Mouse (Mus musculus): ENCODE data around the gene Gmnn. TPM values are rescaled to one million over a fixed set of nuclear protein-coding genes. Genes with fewer than 3 reads are reported as not detected.
A peak's percentile ranks its signal among the peaks of the same experiment; 100 is the strongest.

Gene Gmnn
- total RNA-seq, 2 experiments from 2014 or later, result 2.4 to 2.5 TPM

DNA sequence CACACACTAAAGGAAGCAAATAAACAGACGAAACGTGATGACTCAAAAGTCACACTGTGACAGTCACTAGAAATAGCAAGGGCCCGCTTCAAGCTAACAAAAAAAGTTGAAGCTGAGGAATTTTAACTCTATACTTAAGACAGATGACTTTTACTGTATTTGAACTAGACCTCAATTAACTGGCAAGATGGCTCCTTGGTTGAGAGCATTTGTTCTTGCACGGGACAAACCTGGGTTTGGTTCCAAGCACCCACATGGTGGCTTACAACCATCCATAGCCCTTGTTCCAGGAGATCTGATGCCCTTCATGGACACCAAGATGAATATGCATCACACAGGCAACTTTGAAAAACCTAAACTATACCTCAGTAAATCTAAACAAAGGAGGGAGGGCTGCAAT, 531 bp upstream of the Gmnn start:
- DNase-seq (ENCODE audit: low spot score in 2 of 2), result no peak

DNA sequence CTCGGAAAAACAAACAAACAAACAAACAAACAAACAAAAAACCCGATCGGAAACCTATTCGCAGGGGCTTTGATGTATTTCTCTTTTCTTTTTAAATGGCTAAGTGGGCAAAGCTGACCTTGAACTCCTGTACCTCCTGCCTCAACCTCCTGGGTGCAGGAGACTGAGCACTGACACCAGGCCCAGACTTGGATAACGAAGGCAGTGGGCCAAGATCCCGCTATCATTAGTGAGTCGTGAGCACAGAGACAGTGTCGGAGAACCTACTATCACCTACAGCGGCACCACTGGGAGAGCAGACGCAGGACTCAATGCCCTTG, 680 bp downstream of the Gmnn start:
- DNase-seq (ENCODE audit: low spot score in 2 of 2), result no peak

DNA sequence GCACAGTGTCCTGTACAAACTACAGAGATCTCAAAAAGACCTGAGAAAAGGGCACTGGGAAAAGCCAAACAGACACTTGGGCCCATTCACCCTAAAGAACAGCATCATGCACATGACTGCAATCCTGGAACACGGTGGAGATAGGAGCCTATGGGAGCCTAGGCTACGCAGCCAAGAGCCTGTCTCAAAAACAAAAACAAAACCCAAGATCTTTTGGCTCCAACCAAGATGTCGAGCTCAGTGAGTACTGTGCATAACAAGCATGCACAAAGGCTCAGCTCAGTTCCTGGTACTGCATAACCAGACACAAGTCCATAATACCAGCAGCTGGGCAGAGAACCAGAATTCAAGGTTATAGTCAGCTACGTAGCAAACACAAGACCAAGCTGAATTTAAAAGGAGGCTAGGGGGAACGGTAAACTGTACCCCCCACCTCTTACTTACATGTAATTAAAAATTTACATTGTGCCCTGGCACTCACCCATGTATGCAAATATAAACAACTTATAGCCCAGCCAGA, 1.3 kb downstream of the Gmnn start:
- no peak for DNase-seq (ENCODE audit: low spot score in 2 of 2)

DNA sequence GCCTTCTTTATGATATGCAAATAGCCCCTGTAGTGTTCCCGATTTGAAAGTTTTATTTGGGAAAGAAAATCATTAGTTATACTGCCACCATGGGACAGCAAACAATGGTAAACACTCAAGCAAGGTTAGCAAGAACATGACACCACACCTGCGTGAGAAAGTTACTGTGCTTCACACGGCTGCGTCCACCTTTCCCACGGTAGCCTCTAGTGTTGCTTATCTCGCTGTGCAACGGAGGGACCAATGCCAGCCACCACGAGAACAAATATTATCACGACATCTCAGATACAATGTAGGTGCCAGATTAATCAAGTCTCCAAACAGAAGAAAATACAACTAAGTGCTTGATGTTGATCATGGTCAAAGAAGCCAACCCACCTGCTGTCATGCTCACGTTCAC, 2.3 kb downstream of the Gmnn start:
- DNase-seq (ENCODE audit: low spot score in 2 of 2), result no peak

DNA sequence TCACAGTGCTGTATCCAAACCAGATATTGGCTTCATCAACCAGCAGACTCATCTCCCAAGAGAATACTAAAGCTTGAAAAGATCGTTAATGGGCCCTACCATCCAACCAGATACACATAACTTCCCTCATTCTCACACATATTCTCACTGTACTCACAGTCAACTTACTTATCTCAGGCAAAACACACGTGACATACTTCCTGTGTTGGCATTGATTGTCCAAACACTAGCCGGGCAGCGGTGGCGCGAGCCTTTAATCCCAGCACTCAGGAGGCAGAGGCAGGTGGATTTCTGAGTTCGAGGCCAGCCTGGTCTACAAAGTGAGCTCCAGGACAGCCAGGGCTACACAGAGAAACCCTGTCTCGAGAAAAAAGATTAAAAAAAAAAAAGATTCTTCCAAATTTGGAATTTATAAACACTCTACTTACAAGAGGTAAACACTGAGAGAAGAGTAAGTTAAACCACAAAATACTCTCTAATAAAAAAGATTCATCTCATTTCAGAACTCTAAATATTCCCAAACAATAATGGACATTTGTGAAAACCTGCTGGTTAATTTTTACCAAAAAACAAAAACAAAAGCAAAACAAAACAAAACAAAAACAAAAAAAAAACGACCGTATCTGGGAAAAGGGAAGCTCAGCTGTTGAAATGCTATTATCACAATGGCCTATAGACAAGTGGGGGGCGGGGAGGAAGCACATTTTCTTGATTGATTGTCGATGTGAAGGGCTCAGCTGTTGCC, 3.7 kb downstream of the Gmnn start:
- no peak for DNase-seq (ENCODE audit: low spot score in 2 of 2)

DNA sequence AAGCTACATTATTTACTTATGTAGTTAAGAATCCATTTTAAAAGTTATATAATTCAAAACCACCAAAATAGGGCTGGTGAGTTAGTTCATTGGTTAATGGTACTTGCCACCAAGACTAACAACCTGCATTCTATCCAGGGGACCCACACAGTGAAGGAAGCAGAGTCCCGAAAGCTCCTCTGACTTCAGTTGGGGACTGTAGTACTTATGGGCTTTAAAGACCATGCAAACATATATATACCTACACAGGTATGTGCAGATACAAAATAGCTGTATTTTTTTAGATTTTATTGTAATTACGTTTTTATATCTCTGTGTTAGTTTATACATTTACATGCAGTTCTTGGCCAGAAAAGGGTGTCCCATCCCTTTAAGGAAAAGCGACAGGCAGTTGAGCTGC, 5.0 kb downstream of the Gmnn start:
- no peak for DNase-seq (ENCODE audit: low spot score in 2 of 2)

DNA sequence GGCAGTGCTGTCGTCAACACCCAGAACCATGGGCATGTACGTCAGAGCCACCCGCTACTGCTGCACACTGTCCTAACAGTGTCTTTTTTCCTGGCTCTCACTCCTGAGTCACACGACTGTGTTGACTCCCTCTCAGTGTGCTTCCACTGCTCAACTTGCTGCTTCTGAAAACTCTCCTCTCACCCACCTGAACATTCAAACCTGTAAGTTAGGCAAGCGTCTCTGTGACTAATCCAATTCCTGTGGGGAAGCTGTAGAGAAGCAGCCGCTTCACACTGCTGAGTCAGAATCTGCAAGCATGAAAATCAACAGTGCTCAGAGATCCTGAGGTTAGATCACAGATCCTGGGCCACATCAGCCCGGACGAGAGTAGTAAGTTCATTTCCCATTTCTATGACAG, 10.3 kb downstream of the Gmnn start:
- DNase-seq (ENCODE audit: low spot score in 2 of 2), result no peak

DNA sequence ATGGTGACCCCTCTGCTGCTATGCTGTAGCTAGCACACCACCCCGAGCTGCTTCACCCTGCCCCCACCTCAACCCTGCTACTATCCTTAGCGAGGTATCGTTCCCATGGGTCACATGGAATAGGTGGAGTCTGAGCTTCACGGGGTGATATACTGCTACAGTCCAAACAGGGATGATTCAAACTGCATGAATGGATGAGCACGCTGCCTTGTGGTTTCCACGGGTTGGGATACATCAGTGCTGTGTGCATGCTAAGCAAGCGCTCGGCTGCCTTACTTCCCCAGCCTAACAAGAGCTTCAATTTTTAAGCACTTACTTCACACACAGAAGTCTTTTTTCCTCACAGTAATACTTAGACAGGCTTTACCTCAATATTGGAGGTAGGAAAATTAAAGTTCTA, 10.9 kb downstream of the Gmnn start:
- DNase-seq (ENCODE audit: low spot score in 2 of 2), result no peak

DNA sequence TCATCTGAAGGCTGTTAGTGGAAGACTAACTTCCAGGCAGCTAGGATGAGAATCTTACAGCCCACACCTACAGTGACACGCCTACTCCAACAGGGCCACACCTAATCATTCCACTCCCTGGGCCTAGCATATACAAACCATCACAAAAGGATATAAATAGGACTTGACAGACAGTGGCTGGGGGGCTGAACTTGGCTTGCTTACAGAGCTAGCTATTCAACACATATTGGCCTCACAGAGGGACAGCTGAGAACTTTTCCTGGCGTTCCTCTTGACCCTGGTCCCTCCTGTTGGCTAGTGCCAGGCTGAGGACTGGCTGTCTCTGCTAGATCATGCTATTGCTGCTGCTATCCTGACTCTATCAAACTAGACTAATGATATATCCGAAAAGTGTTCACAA, 13.9 kb downstream of the Gmnn start:
- no peak for DNase-seq (ENCODE audit: low spot score in 2 of 2)

DNA sequence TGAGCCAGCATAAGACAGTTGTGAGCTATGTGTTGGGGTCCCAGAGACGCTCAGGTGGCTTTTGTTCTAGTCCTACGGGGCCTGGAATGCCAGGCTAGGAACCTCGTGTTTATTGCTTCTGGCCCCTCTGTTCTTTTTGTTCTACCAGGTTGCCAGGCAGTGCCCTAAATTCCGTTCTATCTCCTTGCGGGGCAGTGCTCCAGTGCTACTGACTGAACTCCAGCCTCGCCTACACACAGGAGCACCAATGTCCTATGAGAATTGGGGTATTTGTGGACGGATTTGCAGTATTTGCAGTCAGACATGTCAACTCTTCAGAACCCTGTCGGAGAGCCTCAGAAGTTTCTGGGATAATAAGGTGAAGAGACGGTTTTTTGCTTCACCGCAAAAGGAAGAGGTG, 20.7 kb downstream of the Gmnn start, which contains the start of gene Armh2:
Armh2 (plus strand) TSS at position 205 of the 400 bp plus-strand sequence.
- no peak for DNase-seq (ENCODE audit: low spot score in 2 of 2)

DNA sequence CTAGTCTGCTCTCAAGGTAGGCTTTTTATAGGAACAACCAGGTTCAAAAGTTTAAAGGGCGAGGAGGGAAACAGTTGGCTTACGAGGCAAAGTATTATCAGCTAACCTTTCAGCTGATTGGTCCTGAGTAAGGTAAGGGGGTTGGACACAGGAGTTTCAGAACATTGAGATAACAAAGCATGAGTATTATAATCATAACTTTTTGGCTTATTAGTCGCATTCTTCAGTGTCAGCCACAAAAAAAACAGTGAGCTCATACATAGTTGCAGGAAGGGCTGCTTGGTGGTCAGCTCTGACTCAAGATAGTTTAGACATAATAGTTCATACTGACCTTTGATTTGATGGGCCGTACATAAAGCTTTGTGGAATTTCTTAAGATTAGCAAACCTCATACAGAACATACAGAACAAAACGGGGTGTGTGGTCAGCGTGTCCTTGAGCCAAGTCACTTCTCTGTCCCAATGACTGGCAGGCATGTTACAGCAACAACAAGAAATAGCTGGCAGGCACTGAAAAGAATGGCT, 26.1 kb downstream of the Gmnn start:
- DNase-seq (ENCODE audit: low spot score in 2 of 2), result no peak

DNA sequence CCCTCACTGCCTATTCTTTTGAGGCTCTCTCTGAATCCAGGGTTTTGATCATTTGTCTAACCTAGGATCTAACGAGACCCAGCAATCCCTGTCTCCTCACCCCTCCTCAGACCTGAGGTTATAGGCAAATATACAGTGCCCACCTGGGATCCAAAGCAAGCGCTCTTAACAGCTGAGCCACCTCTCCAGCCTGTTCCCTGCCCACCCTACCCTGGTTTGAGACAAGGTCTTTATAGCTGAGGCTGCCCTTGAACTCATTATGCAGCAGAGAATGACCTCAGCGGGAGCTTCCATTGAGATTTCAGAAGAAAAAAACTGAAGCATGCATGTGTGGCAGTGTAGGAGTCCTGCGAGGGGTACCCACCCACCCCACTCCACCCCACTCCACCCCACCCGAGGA, 27.2 kb downstream of the Gmnn start:
- no peak for DNase-seq (ENCODE audit: low spot score in 2 of 2)

DNA sequence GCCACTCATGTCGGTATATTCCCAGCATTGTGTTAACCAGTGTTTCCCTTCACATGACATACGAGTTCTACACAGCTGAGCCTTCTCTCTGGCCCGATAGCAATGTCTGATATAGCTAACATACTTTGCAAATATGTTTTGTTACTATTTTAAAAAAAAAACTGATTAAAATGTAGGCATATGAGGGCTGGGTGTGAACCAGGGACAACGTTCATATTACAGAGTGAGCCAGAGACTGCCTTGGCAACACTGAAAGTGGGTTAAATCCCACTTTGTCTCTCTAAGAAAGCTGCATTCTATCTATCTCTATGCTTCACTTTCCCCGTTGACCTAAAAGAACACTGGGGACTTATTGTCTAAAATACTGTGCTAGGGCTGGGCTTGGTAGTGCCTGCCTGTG, 32.6 kb downstream of the Gmnn start:
- DNase-seq (ENCODE audit: low spot score in 2 of 2), result no peak

DNA sequence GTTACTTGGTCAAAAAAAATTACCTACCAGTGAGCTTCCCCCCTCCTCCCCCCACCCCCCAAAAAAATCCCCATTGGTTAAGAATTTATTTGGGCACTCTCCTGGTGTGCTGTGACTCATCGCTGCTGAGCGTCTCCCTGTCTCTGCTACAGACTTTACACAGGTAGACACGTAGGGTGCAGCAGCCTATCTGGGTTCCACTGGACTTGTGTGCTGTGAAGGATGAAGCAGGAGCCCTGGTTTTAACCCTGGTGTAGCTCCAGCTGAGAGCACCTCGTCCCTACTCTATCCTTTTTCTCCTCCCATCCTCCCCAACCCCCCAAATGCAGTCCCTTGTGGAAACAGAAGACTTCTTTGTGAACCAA, 37.3 kb downstream of the Gmnn start:
- DNase-seq (ENCODE audit: low spot score in 2 of 2), result no peak

DNA sequence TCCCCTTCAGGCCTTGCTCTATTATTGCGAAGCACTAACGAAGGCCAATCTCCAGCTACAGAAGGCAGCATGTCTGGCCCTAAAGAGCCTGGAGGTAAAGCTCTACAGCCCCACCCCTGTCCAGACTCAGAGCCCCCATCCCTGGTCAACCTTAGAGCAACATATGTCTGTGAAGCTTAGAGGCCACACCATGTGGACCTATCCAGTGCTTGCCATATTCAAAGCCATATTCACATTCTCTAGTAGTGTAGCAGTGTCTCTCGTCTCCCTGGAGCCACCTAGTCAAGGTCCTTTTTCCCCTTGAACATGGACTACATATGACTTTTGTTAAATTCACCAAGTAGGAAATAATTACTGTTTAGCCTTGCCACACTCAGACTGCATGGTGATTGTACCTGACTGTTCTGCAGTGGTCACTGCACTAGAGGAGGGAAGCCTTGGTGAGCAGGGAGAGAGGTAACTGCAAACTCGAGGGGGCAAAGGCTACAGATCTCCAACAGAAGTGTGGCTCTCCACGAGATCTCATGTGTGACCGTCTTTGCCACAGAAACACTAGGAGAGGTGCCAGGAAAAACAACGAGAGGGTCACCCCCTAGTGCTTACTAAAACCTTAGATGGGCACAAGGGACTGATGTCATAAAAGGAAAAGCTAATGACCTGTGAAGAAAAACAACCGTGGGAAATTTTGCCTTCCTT, 37.9 kb downstream of the Gmnn start:
- DNase-seq (ENCODE audit: low spot score in 2 of 2), result no peak

DNA sequence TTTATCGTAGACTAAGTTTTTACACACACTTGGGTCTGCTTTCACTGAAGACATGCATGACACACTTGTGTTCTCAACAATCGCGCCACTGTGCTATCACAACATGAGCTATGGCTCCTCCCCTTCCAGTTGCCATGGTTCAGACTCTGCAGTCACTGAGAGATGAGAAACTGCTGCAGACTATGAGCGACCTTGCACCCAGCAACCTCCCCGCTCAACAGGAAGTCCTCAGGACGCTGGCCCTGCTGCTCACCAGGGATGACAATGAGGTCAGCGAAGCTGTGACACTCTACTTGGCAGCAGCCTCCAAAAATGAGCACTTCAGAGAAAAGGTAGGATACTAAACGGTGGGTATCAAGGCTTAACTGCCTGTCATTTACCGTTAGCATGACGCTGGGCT, 40.2 kb downstream of the Gmnn start:
- no peak for DNase-seq (ENCODE audit: low spot score in 2 of 2)

DNA sequence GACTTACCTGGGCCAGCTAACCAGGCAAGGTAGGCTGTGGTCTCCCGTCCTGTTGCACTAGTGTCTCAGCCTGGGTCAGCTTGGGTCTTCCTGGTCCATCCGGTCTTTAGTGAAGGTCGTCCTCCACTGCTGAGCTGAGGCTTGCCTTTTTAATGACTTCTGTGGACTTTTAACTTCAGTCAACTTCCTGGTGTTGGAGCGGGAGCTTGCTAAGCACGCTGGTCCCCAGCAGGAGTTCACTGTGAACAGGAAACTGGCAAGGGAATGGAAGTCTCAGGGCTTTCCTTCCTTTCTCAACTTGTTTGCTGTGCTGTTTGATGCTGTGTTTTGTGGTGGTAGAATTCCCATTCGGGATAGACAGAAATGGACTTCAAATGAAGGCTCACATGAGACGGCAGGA, 44.0 kb downstream of the Gmnn start:
- no peak for DNase-seq (ENCODE audit: low spot score in 2 of 2)

DNA sequence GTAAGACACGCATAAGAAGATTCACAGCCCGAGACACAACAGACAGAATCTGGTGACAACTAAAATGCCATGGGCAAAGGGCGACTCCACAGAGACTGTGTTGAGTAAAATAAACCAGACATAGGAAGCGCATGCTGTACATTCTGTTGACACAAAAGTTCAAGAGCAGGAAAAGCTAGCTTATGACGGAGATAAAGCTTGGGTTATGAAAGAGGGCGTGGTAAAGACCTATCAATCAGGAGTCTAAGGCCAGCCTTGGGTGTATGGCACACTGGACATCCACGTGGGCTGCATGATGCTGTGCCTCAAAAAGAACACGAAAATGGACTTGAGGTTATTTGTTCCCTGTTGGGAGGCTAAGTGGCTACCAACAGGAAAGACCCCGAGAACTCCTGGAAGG, 45.3 kb downstream of the Gmnn start:
- no peak for DNase-seq (ENCODE audit: low spot score in 2 of 2)

DNA sequence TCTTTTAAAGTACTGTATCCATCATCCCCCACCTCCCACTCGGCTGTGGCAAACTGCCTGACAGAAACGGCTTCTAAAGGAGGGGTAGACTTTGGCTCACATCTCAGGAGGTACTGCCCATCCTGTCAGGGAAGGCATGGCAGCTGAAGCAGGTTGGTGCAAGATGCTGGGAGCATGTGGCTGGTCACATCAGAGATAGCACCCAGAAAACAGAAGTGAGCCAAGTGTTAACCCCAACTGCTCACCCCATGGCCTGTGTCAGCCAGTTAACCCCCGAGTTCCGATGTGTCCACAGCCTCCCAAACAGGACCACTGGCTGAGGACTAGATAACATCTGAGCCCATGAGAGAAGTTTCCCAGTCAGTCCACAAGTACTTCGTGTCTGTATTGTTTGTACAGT, 46.1 kb downstream of the Gmnn start:
- no peak for DNase-seq (ENCODE audit: low spot score in 2 of 2)

DNA sequence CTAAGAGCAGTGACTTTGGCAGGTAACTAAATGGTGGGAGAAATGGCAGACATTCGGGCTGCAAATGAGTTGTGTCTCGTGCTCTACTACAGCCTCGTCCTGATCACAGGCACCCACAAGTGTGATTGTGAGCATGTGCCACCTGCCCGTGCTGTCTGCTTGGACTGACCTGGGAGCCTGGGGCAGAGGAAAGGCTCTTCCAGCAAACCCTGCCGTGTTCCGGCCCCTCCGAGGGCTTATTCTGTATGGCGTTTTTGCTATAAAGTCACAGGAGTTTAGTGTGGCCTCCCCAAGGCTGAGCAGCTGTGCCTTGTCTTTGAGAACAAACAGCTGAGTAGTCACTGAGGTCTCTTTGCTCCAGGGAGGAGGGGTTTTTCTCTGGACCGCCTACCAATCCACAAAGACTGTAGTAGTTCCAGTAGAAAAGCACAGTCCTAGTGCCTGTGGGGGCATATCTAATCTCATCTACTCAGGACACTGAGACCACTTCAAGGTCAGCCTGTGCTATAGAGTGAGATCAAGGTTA, 47.3 kb downstream of the Gmnn start:
- no peak for DNase-seq (ENCODE audit: low spot score in 2 of 2)

DNA sequence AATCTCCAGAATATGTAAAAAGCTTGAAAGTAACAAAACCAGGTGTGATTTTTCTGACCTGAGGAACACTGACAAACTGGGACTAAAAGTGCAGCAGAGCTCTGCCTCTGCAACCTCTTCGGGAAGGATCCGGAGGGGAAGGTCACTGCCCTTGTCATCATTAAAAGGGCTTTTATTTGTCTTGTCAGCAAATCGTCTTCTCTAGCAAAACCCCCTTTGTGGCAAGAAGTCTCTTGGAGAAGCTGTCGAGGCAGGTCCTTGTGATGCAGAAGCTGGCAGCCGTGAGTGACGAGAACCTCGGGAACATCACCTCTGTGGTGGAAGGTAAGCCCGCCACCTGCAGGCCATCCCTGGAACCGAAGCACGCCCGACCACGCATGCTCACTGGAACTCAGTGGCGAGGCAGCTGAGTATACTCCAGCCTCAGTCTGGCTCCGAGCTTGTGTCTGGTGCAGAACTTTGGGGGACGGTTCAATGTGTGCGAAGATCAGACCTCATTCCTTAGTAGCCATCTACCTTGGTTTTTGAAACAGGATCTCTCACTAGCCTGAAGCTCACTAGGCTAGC, 48.2 kb downstream of the Gmnn start:
- DNase-seq (ENCODE audit: low spot score in 2 of 2), result peak; percentile 92 to 95

DNA sequence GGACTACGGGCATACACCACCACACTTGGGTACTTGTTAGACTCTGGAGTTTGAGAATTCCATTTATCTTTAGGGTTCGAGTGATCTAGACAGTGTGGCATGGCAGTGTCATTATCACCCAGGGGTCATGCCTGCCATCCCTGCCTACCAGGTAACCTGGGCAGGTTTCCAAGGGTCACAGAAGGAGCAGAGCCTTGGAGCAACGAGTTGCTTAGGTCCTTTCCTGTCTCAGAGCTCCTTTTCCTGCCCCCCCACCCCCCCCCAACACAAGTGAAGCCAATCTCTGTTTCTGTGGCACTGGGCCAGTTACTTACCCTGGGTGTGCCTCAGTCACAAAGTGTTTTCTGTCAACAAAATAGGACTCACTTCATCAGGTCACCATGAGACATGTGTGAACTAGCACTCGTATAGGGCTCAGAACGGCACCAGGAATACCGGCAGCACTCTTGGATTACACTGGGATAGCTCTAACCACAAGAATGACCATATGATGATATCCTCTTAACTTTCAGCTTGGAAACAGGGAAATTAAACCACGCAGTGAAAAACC, 49.1 kb downstream of the Gmnn start:
- DNase-seq (ENCODE audit: low spot score in 2 of 2), result no peak

Measured in layer of hippocampus, postnatal 10 days (tissue).